Mouse (Mus musculus): Measurements from ENCODE around the gene Tmcc1.

- TF ChIP-seq CTCF (IDR thresholded peaks at IDR 0.05; ENCODE audit: control insufficient read depth, insufficient read depth, insufficient read length): no peak
- no peak for TF ChIP-seq MYOD1 (IDR thresholded peaks at IDR 0.05; ENCODE audit: control insufficient read depth, insufficient read length, low read depth)
- TF ChIP-seq MAX (IDR thresholded peaks at IDR 0.05): no peak
- no peak for TF ChIP-seq MYOG (IDR thresholded peaks at IDR 0.05; ENCODE audit: control insufficient read depth, extremely low read depth, insufficient read length)
Measured at GRCm38 (mm10) chr6:115971273-115972060, 221.8 kb downstream of the Tmcc1 start.

Data from C2C12 (cell line).